Mouse (Mus musculus) brain, embryonic 14.5 days (tissue): ENCODE measurements at regions not wholly inside any gene's neighbourhood (a gene's known extent, or its start where the extent isn't known, plus 50 kb on each side); places are given as distances from the start of the nearest gene placed in this dataset.

Source experiments
- CTCF ChIP-seq: fragments of 200-500 bp; IDR thresholded peaks from 2 replicates; pipeline ENCODE4 v1.5.1; 2012; ENCODE audit warnings: inconsistent platforms, mild to moderate bottlenecking, moderate library complexity, borderline replicate concordance; ENCODE audit not compliant: insufficient read depth, insufficient read length; ENCODE audit errors: extremely low read depth
- POLR2A ChIP-seq: fragments of 200-500 bp; IDR thresholded peaks from 2 replicates; pipeline ENCODE4 v1.6.1; 2012; ENCODE audit warnings: mild to moderate bottlenecking, inconsistent platforms, borderline replicate concordance; ENCODE audit not compliant: poor library complexity, insufficient read depth, insufficient read length, severe bottlenecking; ENCODE audit errors: extremely low read depth

DNA sequence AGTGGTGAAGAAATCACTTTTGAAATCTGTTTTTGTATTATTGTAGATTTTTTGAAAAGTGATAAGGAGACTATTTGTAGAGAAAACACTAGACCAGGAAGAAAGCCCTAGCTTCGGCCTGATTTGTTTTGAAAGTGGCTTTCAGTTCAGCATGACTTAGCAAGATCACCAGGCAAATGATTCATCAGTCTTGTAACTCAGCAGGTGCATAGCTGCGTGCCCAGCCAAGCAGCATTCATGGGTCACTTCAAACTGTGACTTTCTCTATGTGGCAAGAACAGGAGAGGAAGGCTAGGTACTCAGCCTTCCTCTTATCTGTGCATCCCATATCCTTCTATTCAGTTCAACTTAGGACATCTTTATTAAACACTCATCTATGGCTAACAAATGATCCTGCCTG is 259.5 kb downstream of the Etaa1 start:
- TF ChIP-seq POLR2A: no peak
- no peak for TF ChIP-seq CTCF
